Comparison of ENCODE assay signal across 10 mouse cellular contexts in genomic region chr12:113044916-113045677, GRCm38 (mm10). TPM values are rescaled to one million over a fixed set of nuclear protein-coding genes. Genes with fewer than 3 reads are reported as not detected.
DNase-seq lines count a peak whose midpoint lies in the region; ATAC-seq and TF ChIP-seq lines count a peak whose summit lies in the region.
"Had no signal": no experiment of that assay in that cellular context is flagged by ENCODE, and none has a peak within 500 bp of the region (broad histone marks: within the 10 kb centered on the region; RNA-seq: fewer than 3 reads in every experiment).

No protein-coding gene starts in this region.

- no peak overlapping the region for H3K9ac ChIP-seq in heart, embryonic 12.5 days
- no peak overlapping the region for H3K9ac ChIP-seq in neural tube, embryonic 15.5 days (replicated peaks)
- H3K9ac ChIP-seq: heart, embryonic 15.5 days had no signal

- no peak for ATAC-seq in heart, embryonic 12.5 days (ENCODE audit: insufficient number of reproducible peaks, low FRiP score)
- ATAC-seq in Patski = peak; percentile 42
- ATAC-seq in neural tube, embryonic 15.5 days (ENCODE audit: low FRiP score) = no peak

- H3K4me1 ChIP-seq in heart, embryonic 12.5 days (replicated peaks) = peaks cover 21% of the 10 kb centered on the region
- H3K4me1 ChIP-seq in neural tube, embryonic 15.5 days = peaks cover 20% of the 10 kb centered on the region

- no peak overlapping the region for H3K4me2 ChIP-seq in heart, embryonic 12.5 days
- H3K4me2 ChIP-seq in neural tube, embryonic 15.5 days = no peak overlapping the region
- H3K4me2 ChIP-seq: heart, embryonic 15.5 days had no signal

- in situ Hi-C loops in Patski (cut with MboI; ENCODE audit: low pct_unique_long_range_greater_than_20kb) = loop anchor here (5.0 kb wide), 1 partner anchor 38 kb away; no protein-coding TSS in a partner anchor

- peak; percentile 40 for DNase-seq in heart, adult 8-10 months (ENCODE audit: low spot score)
- DNase-seq in 3T3-L1 (ENCODE audit: low read depth, low spot score) (peak; percentile 44), Patski (ENCODE audit: low read depth, low spot score) (no peak)
- peak; percentile 42 for DNase-seq in heart, postnatal 4 days
- peak; percentile 82 for DNase-seq in lung, postnatal 36 days
- no peak for DNase-seq in testis, postnatal 14 days (ENCODE audit: low spot score)

- H3K27ac ChIP-seq in heart, embryonic 12.5 days (ENCODE audit: poor library complexity, severe bottlenecking) = no peak overlapping the region
- H3K27ac ChIP-seq in neural tube, embryonic 15.5 days (replicated peaks) = no peak overlapping the region
- H3K27ac ChIP-seq: heart, embryonic 15.5 days had no signal

- CTCF ChIA-PET in Patski (lab: Charles Lee) = interaction anchor here (0.9 to 3.7 kb wide), 7 partner anchors 13 to 42 kb away, joined by 3 to 22 read pairs (median 4); no protein-coding TSS in a partner anchor

- POLR2A ChIA-PET in Patski (lab: Charles Lee) = interaction anchor here (0.6 to 1.5 kb wide), 2 partner anchors 8 to 13 kb away, joined by 3 read pairs; no protein-coding TSS in a partner anchor

- H3K4me3 ChIP-seq in heart, embryonic 12.5 days = no peak overlapping the region
- H3K4me3 ChIP-seq in neural tube, embryonic 15.5 days (replicated peaks) = no peak overlapping the region
- H3K4me3 ChIP-seq: heart, embryonic 15.5 days; megakaryocyte, embryonic 14.5 days had no signal

- H3K9me3 ChIP-seq in heart, embryonic 12.5 days (replicated peaks) = no peaks in the 10 kb centered on the region
- no peaks in the 10 kb centered on the region for H3K9me3 ChIP-seq in neural tube, embryonic 15.5 days (replicated peaks)
- H3K9me3 ChIP-seq: heart, embryonic 15.5 days; megakaryocyte, embryonic 14.5 days had no signal

- no peaks in the 10 kb centered on the region for H3K27me3 ChIP-seq in heart, embryonic 12.5 days (replicated peaks)
- no peaks in the 10 kb centered on the region for H3K27me3 ChIP-seq in Patski
- no peaks in the 10 kb centered on the region for H3K27me3 ChIP-seq in neural tube, embryonic 15.5 days (replicated peaks)
- H3K27me3 ChIP-seq: heart, embryonic 15.5 days had no signal

- no peak for TF ChIP-seq CTCF in Patski (IDR thresholded peaks at IDR 0.05)

- WGBS in heart, embryonic 12.5 days = 80% methylated on average over 3 of the region's 3 CpGs
- 84% methylated on average over 3 of the region's 3 CpGs for WGBS in neural tube, embryonic 15.5 days

- peaks cover 40% of the 10 kb centered on the region for H3K36me3 ChIP-seq in heart, embryonic 12.5 days
- H3K36me3 ChIP-seq in neural tube, embryonic 15.5 days = peaks cover 41% of the 10 kb centered on the region

RNA-seq across cellular contexts. Expression of gene Tex22, which starts 29.2 kb away (rescaled TPM):
- total RNA-seq in heart, adult 8-10 months (2022) = not detected
- not detected in 2 replicates for polyA plus RNA-seq in heart, embryonic 12.5 days (2016; fragmentation: Nextera tagmentation; extraction: Ambion mirVana)
- polyA plus RNA-seq in Patski (2021) = not detected
- total RNA-seq in heart, postnatal 4 days (2021) = under 1 TPM in 1 of 2 experiments, not detected in 1; 0.29 TPM
- not detected in 2 replicates for polyA plus RNA-seq in neural tube, embryonic 15.5 days (2015; fragmentation: Nextera tagmentation; extraction: Ambion mirVana)
- polyA plus RNA-seq: heart, embryonic 15.5 days had no signal

RNA-seq across cellular contexts. Expression of gene Pacs2, which starts 30.8 kb away (rescaled TPM):
- total RNA-seq in heart, adult 8-10 months (2022) = 10 to 100 TPM; 30.4 to 38.2 (median 36.1) TPM
- polyA plus RNA-seq in heart, embryonic 12.5 days (2016; fragmentation: Nextera tagmentation; extraction: Ambion mirVana) = 10.5 and 12.2 TPM in 2 replicates
- 70.8 TPM for polyA plus RNA-seq in Patski (2021)
- 10 to 100 TPM; 31.8 to 33.4 TPM for total RNA-seq in heart, postnatal 4 days (2021)
- 21.9 and 27.6 TPM in 2 replicates for polyA plus RNA-seq in neural tube, embryonic 15.5 days (2015; fragmentation: Nextera tagmentation; extraction: Ambion mirVana)

RNA-seq across cellular contexts. Expression of gene Brf1, which starts 44.6 kb away (rescaled TPM):
- total RNA-seq in heart, adult 8-10 months (2022) = 10 to 100 TPM; 22.9 to 28.1 (median 24.6) TPM
- polyA plus RNA-seq in heart, embryonic 12.5 days (2016; fragmentation: Nextera tagmentation; extraction: Ambion mirVana) = 40.3 and 42.9 TPM in 2 replicates
- polyA plus RNA-seq in Patski (2021) = 38.9 TPM
- 10 to 100 TPM; 38.3 to 40.8 TPM for total RNA-seq in heart, postnatal 4 days (2021)
- polyA plus RNA-seq in neural tube, embryonic 15.5 days (2015; fragmentation: Nextera tagmentation; extraction: Ambion mirVana) = 44.1 and 49.3 TPM in 2 replicates

RNA-seq across cellular contexts. Expression of gene Mta1, which starts 53.0 kb away (rescaled TPM):
- total RNA-seq in heart, adult 8-10 months (2022) = 10 to 100 TPM; 45.0 to 47.2 (median 46.1) TPM
- polyA plus RNA-seq in heart, embryonic 12.5 days (2016; fragmentation: Nextera tagmentation; extraction: Ambion mirVana) = 11.3 and 11.4 TPM in 2 replicates
- polyA plus RNA-seq in Patski (2021) = 95.8 TPM
- 10 to 100 TPM; 55.2 to 61.3 TPM for total RNA-seq in heart, postnatal 4 days (2021)
- polyA plus RNA-seq in neural tube, embryonic 15.5 days (2015; fragmentation: Nextera tagmentation; extraction: Ambion mirVana) = 14.3 and 15.0 TPM in 2 replicates

Comparison
In these comparisons a context has a peak if more than half of its experiments do, and no peak if none do; other contexts are left out.
1. DNase-seq: peak in heart, adult 8-10 months (single experiment), 3T3-L1 (single experiment), heart, postnatal 4 days (single experiment) and lung, postnatal 36 days (single experiment); none in Patski (single experiment) and testis, postnatal 14 days (single experiment).